Mouse (Mus musculus): ENCODE data around the gene Itga9. TPM values are rescaled to one million over a fixed set of nuclear protein-coding genes. Genes with fewer than 3 reads are reported as not detected.

Itga9 gene
- polyA plus RNA-seq, 2 experiments, result 1.4 to 2.8 TPM

- no peaks in the 10 kb centered on the region for H3K36me3 ChIP-seq (replicated peaks; ENCODE audit: control insufficient read depth, insufficient read depth, low read depth)
- no peak overlapping the region for H3K4me2 ChIP-seq (ENCODE audit: low read depth)
- no peak overlapping the region for H3K4me3 ChIP-seq (ENCODE audit: insufficient read depth in 1 of 2, low read depth in 2 of 2, low read length in 2 of 2)
- WGBS (ENCODE audit: insufficient replicate concordance), result 24% methylated on average over 10 of the region's 10 CpGs
- H3K9me3 ChIP-seq (ENCODE audit: control insufficient read depth, low read length), result no peaks in the 10 kb centered on the region
- TF ChIP-seq CTCF (IDR thresholded peaks at IDR 0.05; ENCODE audit: low read depth), result no peak
- TF ChIP-seq EP300 (IDR thresholded peaks at IDR 0.05; ENCODE audit: low read depth), result no peak
- H3K27me3 ChIP-seq (ENCODE audit: control insufficient read depth, insufficient read depth, low read length), result no peaks in the 10 kb centered on the region
- H3K4me1 ChIP-seq (replicated peaks; ENCODE audit: control insufficient read depth in 2 of 2, insufficient read depth in 2 of 2, low read length in 1 of 2), result peaks cover 0 to 6% of the 10 kb centered on the region in 2 experiments; a peak in 2 of 4 replicates
- DNase-seq (ENCODE audit: low read depth in 3 of 3, low spot score in 3 of 3), result no peak
- no peak overlapping the region for H3K27ac ChIP-seq
- no peak overlapping the region for H3K9ac ChIP-seq (replicated peaks)
- peak; percentile 31; the same call in 1 of the 2 replicates for ATAC-seq (ENCODE audit: insufficient read depth)
Measured at GRCm38 (mm10) chr9:118678759-118679158, 72.3 kb downstream of the Itga9 start.

GRCm38 (mm10) chr9:118681506-118681905 is 75.0 kb downstream of the Itga9 start:
- H3K9me3 ChIP-seq (ENCODE audit: control insufficient read depth, low read length), result no peaks in the 10 kb centered on the region
- DNase-seq (ENCODE audit: low read depth in 3 of 3, low spot score in 3 of 3) (no peak), ATAC-seq (ENCODE audit: insufficient read depth) (no peak)
- H3K27ac ChIP-seq, result no peak overlapping the region
- no peaks in the 10 kb centered on the region for H3K27me3 ChIP-seq (ENCODE audit: control insufficient read depth, insufficient read depth, low read length)
- no peak overlapping the region for H3K4me2 ChIP-seq (ENCODE audit: low read depth)
- 58% methylated on average over 6 of the region's 6 CpGs for WGBS (ENCODE audit: insufficient replicate concordance)
- H3K4me1 ChIP-seq (replicated peaks; ENCODE audit: control insufficient read depth in 2 of 2, insufficient read depth in 2 of 2, low read length in 1 of 2), result peaks cover 0 to 6% of the 10 kb centered on the region in 2 experiments; a peak in 2 of 4 replicates
- H3K36me3 ChIP-seq (replicated peaks; ENCODE audit: control insufficient read depth, insufficient read depth, low read depth), result no peaks in the 10 kb centered on the region
- TF ChIP-seq EP300 (IDR thresholded peaks at IDR 0.05; ENCODE audit: low read depth), result no peak
- TF ChIP-seq CTCF (IDR thresholded peaks at IDR 0.05; ENCODE audit: low read depth), result no peak
- no peak overlapping the region for H3K9ac ChIP-seq (replicated peaks)
- no peak overlapping the region for H3K4me3 ChIP-seq (ENCODE audit: insufficient read depth in 1 of 2, low read depth in 2 of 2, low read length in 2 of 2)

GRCm38 (mm10) chr9:118682154-118682553 is 75.7 kb downstream of the Itga9 start:
- H3K9me3 ChIP-seq (ENCODE audit: control insufficient read depth, low read length), result no peaks in the 10 kb centered on the region

GRCm38 (mm10) chr9:118683507-118683906 is 77.0 kb downstream of the Itga9 start:
- Histone ChIP-seq H3K9me3 (ENCODE audit: control insufficient read depth, low read length) (no peaks in the 10 kb centered on the region), H3K4me2 (ENCODE audit: low read depth) (no peak overlapping the region), H3K27ac (no peak overlapping the region), H3K36me3 (replicated peaks; ENCODE audit: control insufficient read depth, insufficient read depth, low read depth) (no peaks in the 10 kb centered on the region), H3K27me3 (ENCODE audit: control insufficient read depth, insufficient read depth, low read length) (no peaks in the 10 kb centered on the region), H3K9ac (replicated peaks) (no peak overlapping the region), H3K4me1 (replicated peaks; ENCODE audit: control insufficient read depth in 2 of 2, insufficient read depth in 2 of 2, low read length in 1 of 2) (peaks cover 0 to 2% of the 10 kb centered on the region in 2 experiments; a peak in 1 of 4 replicates), H3K4me3 (ENCODE audit: insufficient read depth in 1 of 2, low read depth in 2 of 2, low read length in 2 of 2) (no peak overlapping the region)
- DNase-seq (ENCODE audit: low read depth in 3 of 3, low spot score in 3 of 3) (no peak), ATAC-seq (ENCODE audit: insufficient read depth) (no peak)
- WGBS (ENCODE audit: insufficient replicate concordance), result 70% methylated on average over 7 of the region's 7 CpGs
- TF ChIP-seq CTCF (IDR thresholded peaks at IDR 0.05; ENCODE audit: low read depth) (no peak), EP300 (IDR thresholded peaks at IDR 0.05; ENCODE audit: low read depth) (no peak)

More at GRCm38 (mm10) chr9:118682154-118682553, 75.7 kb downstream of the Itga9 start:
- H3K4me2 ChIP-seq (ENCODE audit: low read depth), result no peak overlapping the region
- H3K4me3 ChIP-seq (ENCODE audit: insufficient read depth in 1 of 2, low read depth in 2 of 2, low read length in 2 of 2), result no peak overlapping the region
- no peaks in the 10 kb centered on the region for H3K36me3 ChIP-seq (replicated peaks; ENCODE audit: control insufficient read depth, insufficient read depth, low read depth)
- peaks cover 0 to 6% of the 10 kb centered on the region in 2 experiments; a peak in 2 of 4 replicates for H3K4me1 ChIP-seq (replicated peaks; ENCODE audit: control insufficient read depth in 2 of 2, insufficient read depth in 2 of 2, low read length in 1 of 2)
- DNase-seq (ENCODE audit: low read depth in 3 of 3, low spot score in 3 of 3) (no peak), ATAC-seq (ENCODE audit: insufficient read depth) (no peak)
- 58% methylated on average over 8 of the region's 8 CpGs for WGBS (ENCODE audit: insufficient replicate concordance)
- H3K27ac ChIP-seq, result no peak overlapping the region
- no peak overlapping the region for H3K9ac ChIP-seq (replicated peaks)
- no peaks in the 10 kb centered on the region for H3K27me3 ChIP-seq (ENCODE audit: control insufficient read depth, insufficient read depth, low read length)
- TF ChIP-seq EP300 (IDR thresholded peaks at IDR 0.05; ENCODE audit: low read depth), result no peak
- TF ChIP-seq CTCF (IDR thresholded peaks at IDR 0.05; ENCODE audit: low read depth), result no peak

- H3K4me1 ChIP-seq (replicated peaks; ENCODE audit: control insufficient read depth in 2 of 2, insufficient read depth in 2 of 2, low read length in 1 of 2), result no peaks in the 10 kb centered on the region
- ATAC-seq (ENCODE audit: insufficient read depth) (no peak), DNase-seq (ENCODE audit: low read depth in 3 of 3, low spot score in 3 of 3) (no peak)
- no peak overlapping the region for H3K4me2 ChIP-seq (ENCODE audit: low read depth)
- no peak overlapping the region for H3K27ac ChIP-seq
- H3K4me3 ChIP-seq (ENCODE audit: insufficient read depth in 1 of 2, low read depth in 2 of 2, low read length in 2 of 2), result no peak overlapping the region
- TF ChIP-seq CTCF (IDR thresholded peaks at IDR 0.05; ENCODE audit: low read depth) (peak; percentile 47), EP300 (IDR thresholded peaks at IDR 0.05; ENCODE audit: low read depth) (no peak)
- no peak overlapping the region for H3K9ac ChIP-seq (replicated peaks)
- 65% methylated on average over 9 of the region's 9 CpGs for WGBS (ENCODE audit: insufficient replicate concordance)
- H3K36me3 ChIP-seq (replicated peaks; ENCODE audit: control insufficient read depth, insufficient read depth, low read depth), result no peaks in the 10 kb centered on the region
- no peaks in the 10 kb centered on the region for H3K9me3 ChIP-seq (ENCODE audit: control insufficient read depth, low read length)
- no peaks in the 10 kb centered on the region for H3K27me3 ChIP-seq (ENCODE audit: control insufficient read depth, insufficient read depth, low read length)
Measured at GRCm38 (mm10) chr9:118684343-118684742, 77.9 kb downstream of the Itga9 start.

Measured in liver, embryonic 14.5 days (tissue).